Mouse (Mus musculus): ENCODE measurements around the gene Fchsd2.

GRCm38 (mm10) chr7:101290401-101290800, 197.7 kb downstream of the Fchsd2 start:
- TF ChIP-seq GATA1 (IDR thresholded peaks at IDR 0.05; ENCODE audit: borderline replicate concordance, low read length) = no peak
- no peak for TF ChIP-seq CTCF (IDR thresholded peaks at IDR 0.05; ENCODE audit: low read depth, low read length)
- TF ChIP-seq POLR2AphosphoS5 (IDR thresholded peaks at IDR 0.05; ENCODE audit: insufficient replicate concordance, low read depth, low read length) = no peak
- TF ChIP-seq TAL1 (conservative IDR thresholded peaks at IDR 0.05; ENCODE audit: low read depth, low read length) = no peak

Measured in G1E (cell line).